Mouse (Mus musculus): ENCODE measurements at regions not wholly inside any gene's neighbourhood (a gene's known extent, or its start where the extent isn't known, plus 50 kb on each side); places are given as distances from the start of the nearest gene placed in this dataset.

DNA sequence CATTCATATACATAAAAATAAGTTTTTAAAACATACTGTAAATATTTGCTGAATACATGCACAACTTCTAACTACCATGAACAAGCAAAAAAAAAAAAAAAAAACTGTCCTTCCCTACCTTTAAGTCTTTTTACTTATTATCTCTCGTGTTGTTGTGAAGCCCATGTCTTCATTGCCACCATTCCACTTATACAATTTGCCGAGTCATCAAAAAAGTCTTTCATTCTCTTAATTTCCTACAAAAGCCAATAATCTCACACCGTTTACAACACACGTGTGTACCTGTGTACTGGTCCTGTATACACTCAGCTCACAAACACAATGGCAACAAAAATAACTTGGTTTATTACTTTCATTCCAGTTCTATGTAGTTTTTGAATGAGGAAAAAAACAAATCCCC, 608.2 kb upstream of the Cited2 start:
- H3K4me3 ChIP-seq (ENCODE audit: insufficient read depth, low read length), result no peak overlapping the region
- no peak overlapping the region for H3K27ac ChIP-seq (ENCODE audit: insufficient read depth, low read length)
- TF ChIP-seq CTCF (IDR thresholded peaks at IDR 0.05; ENCODE audit: borderline replicate concordance, insufficient read depth, low read length) (no peak), POLR2A (IDR thresholded peaks at IDR 0.05; ENCODE audit: low read depth, low read length) (no peak)
- H3K4me1 ChIP-seq (ENCODE audit: control insufficient read depth, insufficient read depth, low read length), result peaks cover 2% of the 10 kb centered on the region; the same call in 1 of the 2 replicates

DNA sequence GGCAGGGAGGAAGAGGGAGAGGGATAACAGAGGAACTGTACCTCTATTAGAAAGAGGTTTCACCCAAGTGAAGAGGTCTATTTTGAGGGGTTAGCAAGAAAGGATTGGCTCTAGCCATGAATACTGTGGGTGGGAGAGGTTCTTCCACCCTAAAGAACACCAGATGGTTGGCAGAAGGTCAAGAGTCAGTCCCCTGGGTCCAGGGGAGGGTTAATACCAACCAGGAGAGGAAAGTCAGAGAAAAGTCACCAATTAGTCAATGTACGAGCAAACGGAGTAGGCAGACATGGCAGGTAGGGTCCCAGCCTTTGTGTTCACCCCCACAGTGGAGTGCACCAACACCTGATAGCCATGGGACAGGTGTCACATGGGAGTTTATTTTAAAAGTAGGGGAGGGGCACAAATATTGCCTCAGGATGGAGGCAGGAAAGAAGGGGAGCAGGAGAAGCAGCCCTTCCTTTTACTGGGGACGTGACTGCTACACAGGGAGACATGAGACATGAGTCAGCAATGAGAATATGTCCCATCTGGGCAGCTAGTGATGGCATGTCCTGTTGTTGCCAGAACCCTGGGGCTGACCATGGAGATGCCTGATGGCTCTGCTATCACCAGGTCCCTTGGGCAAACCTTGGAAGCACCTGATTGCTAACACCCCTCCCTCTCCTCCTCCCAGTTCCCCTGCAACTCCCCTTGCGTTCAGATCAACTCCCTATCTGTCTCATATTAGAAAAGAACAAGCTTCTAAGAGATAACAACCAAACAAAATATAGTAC, 593.4 kb upstream of the Cited2 start:
- no peaks in the 10 kb centered on the region for H3K4me1 ChIP-seq (ENCODE audit: control insufficient read depth, insufficient read depth, low read length)
- no peak overlapping the region for H3K27ac ChIP-seq (ENCODE audit: insufficient read depth, low read length)
- no peak overlapping the region for H3K4me3 ChIP-seq (ENCODE audit: insufficient read depth, low read length)
- no peak for TF ChIP-seq CTCF (IDR thresholded peaks at IDR 0.05; ENCODE audit: borderline replicate concordance, insufficient read depth, low read length)
- no peak for TF ChIP-seq POLR2A (IDR thresholded peaks at IDR 0.05; ENCODE audit: low read depth, low read length)

DNA sequence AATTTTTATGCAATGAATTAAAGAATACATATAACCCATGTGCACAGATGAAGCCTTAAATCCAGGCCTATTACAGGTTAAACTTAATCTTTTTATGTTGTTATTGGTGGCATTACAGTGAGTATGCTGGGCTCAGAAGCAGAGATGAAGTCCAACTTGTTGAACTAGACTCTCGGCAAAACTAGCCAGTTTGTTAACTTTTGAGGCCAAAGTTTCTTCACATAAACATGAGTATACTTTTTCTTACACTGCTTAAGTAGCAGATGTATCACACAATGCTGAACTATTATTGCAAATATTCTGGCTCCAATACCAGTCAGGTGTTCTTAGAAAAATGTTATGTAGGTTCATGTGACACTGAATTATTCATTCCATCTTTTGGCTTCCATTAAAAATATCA, 592.4 kb upstream of the Cited2 start:
- Histone ChIP-seq H3K4me1 (ENCODE audit: control insufficient read depth, insufficient read depth, low read length) (no peaks in the 10 kb centered on the region), H3K4me3 (ENCODE audit: insufficient read depth, low read length) (no peak overlapping the region), H3K27ac (ENCODE audit: insufficient read depth, low read length) (no peak overlapping the region)
- TF ChIP-seq POLR2A (IDR thresholded peaks at IDR 0.05; ENCODE audit: low read depth, low read length) (no peak), CTCF (IDR thresholded peaks at IDR 0.05; ENCODE audit: borderline replicate concordance, insufficient read depth, low read length) (no peak)

DNA sequence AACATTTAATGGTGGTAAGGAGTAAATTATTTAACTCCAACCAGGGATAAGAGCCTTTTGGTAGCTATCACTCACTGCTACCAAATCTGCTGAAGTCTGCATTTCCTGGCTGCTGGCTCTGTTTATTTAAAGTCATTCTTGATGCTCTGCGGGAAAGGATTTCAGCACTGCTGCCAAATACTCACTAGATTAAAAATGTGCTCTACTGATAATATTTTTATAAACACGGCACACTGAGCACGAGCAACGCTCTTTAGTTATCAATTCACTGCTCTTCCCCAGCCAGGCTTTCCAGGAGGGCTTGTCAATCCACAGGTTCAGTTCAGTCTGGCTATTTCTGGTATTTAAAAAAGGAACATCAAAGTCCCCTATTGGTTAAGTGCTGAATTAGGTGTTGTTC, 591.3 kb upstream of the Cited2 start:
- Histone ChIP-seq H3K4me3 (ENCODE audit: insufficient read depth, low read length) (no peak overlapping the region), H3K27ac (ENCODE audit: insufficient read depth, low read length) (no peak overlapping the region), H3K4me1 (ENCODE audit: control insufficient read depth, insufficient read depth, low read length) (no peaks in the 10 kb centered on the region)
- no peak for TF ChIP-seq POLR2A (IDR thresholded peaks at IDR 0.05; ENCODE audit: low read depth, low read length)
- TF ChIP-seq CTCF (IDR thresholded peaks at IDR 0.05; ENCODE audit: borderline replicate concordance, insufficient read depth, low read length), result no peak

DNA sequence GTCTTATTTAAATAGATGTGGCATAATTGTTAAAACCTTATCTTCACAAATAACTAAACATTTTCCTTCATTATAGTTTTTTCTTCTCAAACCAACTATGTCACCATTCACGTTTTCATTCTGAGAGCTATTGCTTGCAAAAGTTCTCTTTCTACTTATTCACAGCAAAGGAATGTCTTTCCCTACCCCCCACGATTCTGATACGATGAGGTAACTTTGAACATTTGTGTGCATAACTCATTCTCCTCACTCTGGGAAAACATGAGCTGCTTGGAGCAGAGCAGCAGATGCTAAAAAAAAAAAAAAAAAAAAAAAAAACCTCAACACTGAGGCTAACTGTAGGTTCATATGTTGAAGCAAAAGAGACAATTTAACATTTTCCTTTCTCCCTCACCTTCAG, 547.6 kb upstream of the Cited2 start:
- Histone ChIP-seq H3K27ac (ENCODE audit: insufficient read depth, low read length) (no peak overlapping the region), H3K4me3 (ENCODE audit: insufficient read depth, low read length) (no peak overlapping the region), H3K4me1 (ENCODE audit: control insufficient read depth, insufficient read depth, low read length) (no peaks in the 10 kb centered on the region; the same call in 1 of the 2 replicates)
- TF ChIP-seq CTCF (IDR thresholded peaks at IDR 0.05; ENCODE audit: borderline replicate concordance, insufficient read depth, low read length), result no peak
- no peak for TF ChIP-seq POLR2A (IDR thresholded peaks at IDR 0.05; ENCODE audit: low read depth, low read length)

DNA sequence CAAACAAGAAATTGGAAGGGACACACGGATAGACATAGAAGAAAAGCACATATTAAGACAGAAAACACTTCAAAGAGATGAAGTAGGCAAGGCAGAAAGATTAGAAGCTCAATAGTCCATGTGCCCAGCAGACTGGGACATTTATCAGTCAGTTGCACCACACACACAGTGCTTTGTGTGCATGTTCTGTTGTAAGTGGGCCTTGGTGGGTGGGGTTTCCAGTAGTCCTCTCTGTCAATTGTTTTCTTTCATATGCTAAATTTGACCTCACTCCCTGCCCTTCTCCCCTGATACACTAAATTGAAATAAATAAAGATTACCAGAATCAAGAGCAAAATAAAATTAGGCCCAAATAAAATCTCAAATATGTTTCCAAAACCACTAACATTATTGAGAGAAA, 546.0 kb upstream of the Cited2 start:
- Histone ChIP-seq H3K4me3 (ENCODE audit: insufficient read depth, low read length) (no peak overlapping the region), H3K4me1 (ENCODE audit: control insufficient read depth, insufficient read depth, low read length) (no peaks in the 10 kb centered on the region; the same call in 1 of the 2 replicates), H3K27ac (ENCODE audit: insufficient read depth, low read length) (no peak overlapping the region)
- TF ChIP-seq POLR2A (IDR thresholded peaks at IDR 0.05; ENCODE audit: low read depth, low read length) (no peak), CTCF (IDR thresholded peaks at IDR 0.05; ENCODE audit: borderline replicate concordance, insufficient read depth, low read length) (no peak)

DNA sequence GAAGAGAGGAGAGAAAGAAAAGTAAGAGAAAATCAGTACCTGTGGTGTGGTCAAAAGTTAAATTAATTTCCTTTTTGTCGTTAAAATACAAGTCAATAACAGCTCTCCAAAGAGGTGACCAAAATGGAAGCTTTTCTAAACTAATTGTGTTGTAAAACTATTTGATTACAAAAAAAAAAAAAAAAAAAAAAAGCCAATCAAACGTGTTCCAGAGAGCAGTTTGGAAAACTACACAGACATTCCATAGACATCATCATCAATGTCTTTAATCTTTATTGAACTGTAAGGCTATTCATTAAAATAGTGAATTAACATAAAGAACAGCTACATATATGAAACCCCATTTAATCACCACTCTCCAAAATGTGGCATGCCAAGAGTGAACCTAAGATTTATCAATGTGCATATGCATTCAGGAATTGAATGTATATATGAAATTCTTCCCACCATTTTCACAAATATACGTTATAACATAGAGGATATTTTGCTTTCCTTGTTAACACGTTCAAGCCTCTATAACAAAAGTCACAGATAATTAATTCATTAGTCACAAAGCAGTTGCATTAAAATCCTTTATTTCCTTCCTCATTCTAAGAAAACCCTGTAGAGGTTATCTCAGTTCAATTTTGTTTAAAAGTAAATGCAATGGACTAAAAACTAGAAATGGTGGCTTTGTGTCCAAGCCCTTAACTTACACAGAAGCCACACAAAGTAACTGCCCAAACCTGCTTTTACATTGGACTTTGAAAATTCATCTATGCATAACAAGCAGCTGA, 545.3 kb upstream of the Cited2 start:
- H3K27ac ChIP-seq (ENCODE audit: insufficient read depth, low read length), result no peak overlapping the region
- H3K4me1 ChIP-seq (ENCODE audit: control insufficient read depth, insufficient read depth, low read length), result no peaks in the 10 kb centered on the region; the same call in 1 of the 2 replicates
- TF ChIP-seq POLR2A (IDR thresholded peaks at IDR 0.05; ENCODE audit: low read depth, low read length) (no peak), CTCF (IDR thresholded peaks at IDR 0.05; ENCODE audit: borderline replicate concordance, insufficient read depth, low read length) (no peak)
- H3K4me3 ChIP-seq (ENCODE audit: insufficient read depth, low read length), result no peak overlapping the region

DNA sequence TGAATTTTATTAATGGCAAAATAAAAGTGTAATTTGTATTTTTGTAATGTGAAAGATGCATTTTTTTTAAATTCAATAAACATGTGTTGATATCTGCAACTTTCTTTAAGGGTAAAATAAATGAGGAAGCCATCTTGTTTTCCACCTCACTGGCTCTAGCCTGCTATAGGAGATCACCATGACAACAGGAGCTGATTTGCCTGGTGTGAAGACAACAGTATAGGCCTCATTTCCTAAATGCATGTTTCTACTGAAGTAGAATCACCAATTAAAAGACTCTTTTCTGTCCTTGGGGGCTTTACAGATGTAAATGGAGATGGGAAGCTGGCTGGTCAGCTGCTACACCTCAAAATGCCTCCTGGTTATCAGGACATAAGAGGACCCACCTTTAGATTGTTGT, 544.4 kb upstream of the Cited2 start:
- Histone ChIP-seq H3K4me1 (ENCODE audit: control insufficient read depth, insufficient read depth, low read length) (no peaks in the 10 kb centered on the region; the same call in 1 of the 2 replicates), H3K4me3 (ENCODE audit: insufficient read depth, low read length) (no peak overlapping the region), H3K27ac (ENCODE audit: insufficient read depth, low read length) (no peak overlapping the region)
- TF ChIP-seq CTCF (IDR thresholded peaks at IDR 0.05; ENCODE audit: borderline replicate concordance, insufficient read depth, low read length), result no peak

DNA sequence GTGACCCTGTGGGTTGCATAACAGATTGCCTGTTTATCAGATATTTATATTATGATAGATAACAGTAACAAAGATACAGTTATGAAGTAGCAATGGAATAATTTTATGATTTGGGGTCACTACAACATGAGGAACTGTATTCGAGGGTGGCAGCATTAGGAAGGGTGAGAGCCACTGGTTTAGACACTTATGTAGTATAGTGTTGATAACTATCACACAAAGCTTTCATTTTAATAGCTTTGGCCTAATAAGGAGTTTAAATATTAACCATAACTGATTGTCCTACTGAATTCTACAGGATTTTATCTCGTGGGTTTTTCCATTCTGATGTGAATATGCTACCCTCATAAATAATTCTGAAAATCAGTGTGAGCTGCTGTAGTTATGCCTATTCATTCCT, 538.6 kb upstream of the Cited2 start:
- Histone ChIP-seq H3K27ac (ENCODE audit: insufficient read depth, low read length) (no peak overlapping the region), H3K4me1 (ENCODE audit: control insufficient read depth, insufficient read depth, low read length) (no peaks in the 10 kb centered on the region), H3K4me3 (ENCODE audit: insufficient read depth, low read length) (no peak overlapping the region)
- TF ChIP-seq CTCF (IDR thresholded peaks at IDR 0.05; ENCODE audit: borderline replicate concordance, insufficient read depth, low read length), result no peak

DNA sequence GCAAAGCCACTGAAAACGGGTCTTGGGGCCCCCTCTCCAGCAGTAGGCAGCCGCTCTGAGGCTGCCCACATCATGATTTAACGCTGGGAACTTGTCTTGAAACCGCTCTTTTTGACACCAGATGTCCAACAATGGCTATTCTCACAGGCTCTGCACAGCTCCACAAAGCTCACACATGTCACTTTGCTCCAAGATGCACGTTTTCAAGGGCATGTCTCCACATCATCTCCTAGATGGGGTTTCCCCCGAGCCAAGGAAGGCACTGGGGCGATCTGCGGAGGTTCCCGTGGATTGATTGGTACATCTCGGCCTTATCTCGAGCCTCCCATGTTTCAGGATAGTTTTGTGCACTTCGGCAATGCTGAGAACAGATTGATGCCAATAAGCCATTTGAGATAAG, 526.8 kb upstream of the Cited2 start:
- H3K4me1 ChIP-seq (ENCODE audit: control insufficient read depth, insufficient read depth, low read length), result no peaks in the 10 kb centered on the region
- H3K27ac ChIP-seq (ENCODE audit: insufficient read depth, low read length), result no peak overlapping the region
- TF ChIP-seq CTCF (IDR thresholded peaks at IDR 0.05; ENCODE audit: borderline replicate concordance, insufficient read depth, low read length) (no peak), POLR2A (IDR thresholded peaks at IDR 0.05; ENCODE audit: low read depth, low read length) (no peak)
- no peak overlapping the region for H3K4me3 ChIP-seq (ENCODE audit: insufficient read depth, low read length)
